Mouse (Mus musculus) erythroblast, adult 5-6 weeks (primary cell): ENCODE measurements around the gene Zfp366. TPM values are rescaled to one million over a fixed set of nuclear protein-coding genes. Genes with fewer than 3 reads are reported as not detected.

ENCODE experiments used
- ATAC-seq: replicated peaks from 2 replicates; pipeline ENCODE4 v1.8.0; 2016; ENCODE audit warnings: moderate number of reproducible peaks, mild to moderate bottlenecking, moderate TSS enrichment, inconsistent platforms; ENCODE audit not compliant: poor library complexity, low FRiP score, severe bottlenecking
- total RNA-seq, 2 experiments: library from RNA; stranded (forward) in 1 of 2; stranded (reverse) in 1 of 2; fragments of 150-400 nt in 1 of 2; fragments of 200-764, 138-1000 nt in 1 of 2; gene quantifications; 2 replicates each; pipeline versions ENCODE4 v1.2.3 to v1.2.4; 2015 to 2017; ENCODE audit warnings: low replicate concordance in 2 of 2

Zfp366 gene
- total RNA-seq, 2 experiments from 2014 or later = 0.17 TPM; not detected in 1

- ATAC-seq = no peak
Observed at GRCm38 (mm10) chr13:99287207-99287606, 102.6 kb downstream of the Zfp366 start.

DNA sequence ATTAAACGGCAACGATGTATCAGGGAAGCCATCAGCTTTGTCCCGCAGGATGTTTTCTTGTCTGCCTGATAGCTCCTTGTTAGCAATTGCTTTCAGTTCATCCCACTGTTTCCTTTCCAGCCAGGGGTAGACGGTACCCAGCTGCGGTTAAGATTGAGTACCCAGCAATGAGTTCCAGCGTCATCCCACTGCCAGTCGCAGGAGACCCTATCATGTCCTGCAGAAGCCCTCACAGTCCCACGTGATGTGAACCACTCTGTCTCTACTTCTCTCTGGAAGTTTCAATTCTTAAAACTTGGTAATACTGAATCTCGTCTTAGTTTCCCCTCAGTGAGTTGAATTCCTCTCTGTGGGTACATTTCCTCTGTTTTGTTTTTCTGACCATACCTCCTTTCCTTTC lies 103.2 kb downstream of the Zfp366 start:
- ATAC-seq = no peak

DNA sequence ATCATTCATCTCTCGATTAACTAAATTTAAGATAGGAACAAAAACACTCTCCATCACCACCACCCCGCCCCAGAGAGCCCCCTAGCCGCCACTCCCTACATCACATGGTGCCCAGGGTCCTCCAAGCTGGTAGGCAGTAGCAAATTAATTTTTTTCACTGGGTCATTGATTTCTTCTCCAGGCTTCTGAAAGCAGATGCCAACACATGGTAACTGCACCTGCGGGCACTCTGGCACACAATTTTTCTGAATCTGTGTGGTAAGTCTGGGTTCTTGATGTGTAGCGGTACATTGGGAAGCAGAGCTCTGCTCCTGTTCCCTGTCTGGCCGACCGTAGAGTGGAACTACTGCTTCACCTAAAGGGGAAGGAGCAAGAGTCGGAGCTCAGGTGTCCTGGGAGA lies 106.1 kb downstream of the Zfp366 start:
- no peak for ATAC-seq

DNA sequence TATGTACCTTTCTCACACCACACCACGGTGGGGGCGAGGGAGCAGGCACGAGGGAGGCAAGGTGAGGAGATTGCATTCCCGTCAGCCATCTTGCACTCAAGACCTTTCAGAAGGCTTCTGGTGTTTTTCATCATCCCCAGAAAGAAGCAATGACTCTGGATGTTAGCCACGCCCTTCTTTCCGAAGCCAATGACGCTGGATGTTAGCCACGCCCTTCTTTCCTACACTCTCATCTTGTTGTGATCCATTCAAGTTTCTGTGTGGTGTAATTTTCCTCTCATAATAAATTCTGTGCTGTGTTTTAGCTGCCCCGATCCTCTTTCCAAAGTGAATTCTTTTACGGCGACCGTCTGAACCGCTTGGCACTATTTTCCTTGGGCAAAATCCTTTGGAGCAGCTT lies 109.6 kb downstream of the Zfp366 start:
- ATAC-seq = no peak

DNA sequence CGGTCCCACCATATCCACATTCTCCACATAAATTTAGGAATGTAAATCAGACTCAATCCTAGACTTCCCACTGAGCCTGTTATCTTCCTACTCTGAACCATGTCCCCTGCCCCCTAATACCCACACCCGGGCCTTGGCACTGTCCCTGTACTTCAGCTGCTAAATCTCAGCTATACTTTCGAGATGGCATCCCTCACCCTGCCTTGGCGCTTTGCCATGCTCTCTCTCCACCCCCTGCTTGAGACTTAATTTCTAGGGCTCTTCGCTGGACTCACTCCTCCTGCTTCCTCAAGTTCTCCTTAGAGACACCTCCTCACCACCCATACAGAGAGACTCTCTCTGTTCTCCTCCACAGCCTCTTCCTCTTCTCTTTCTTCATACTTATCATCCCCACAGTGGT lies 115.3 kb downstream of the Zfp366 start:
- ATAC-seq = no peak

Other genes starting within 250 kb of the Zfp366 start
- not detected in 2 replicates for gene 1700024P04Rik, start 200.3 kb upstream of the Zfp366 start, total RNA-seq (2015; ENCODE audit: low replicate concordance)
- gene 1700024P04Rik, start 200.3 kb upstream of the Zfp366 start, total RNA-seq (2017; ENCODE audit: low replicate concordance) = not detected in 2 replicates
- gene Ptcd2, start 159.9 kb downstream of the Zfp366 start, total RNA-seq (2015; ENCODE audit: low replicate concordance) = 5.6 and 13.8 TPM in 2 replicates
- gene Ptcd2, start 159.9 kb downstream of the Zfp366 start, total RNA-seq (2017; ENCODE audit: low replicate concordance) = 5.6 and 10.0 TPM in 2 replicates
- 3.6 TPM in 1 of 2 replicates, not detected in the other for gene Mrps27, start 160.0 kb downstream of the Zfp366 start, total RNA-seq (2015; ENCODE audit: low replicate concordance)
- 1.9 and 3.5 TPM in 2 replicates for gene Mrps27, start 160.0 kb downstream of the Zfp366 start, total RNA-seq (2017; ENCODE audit: low replicate concordance)